Mouse (Mus musculus): ENCODE measurements at regions not wholly inside any gene's neighbourhood (a gene's known extent, or its start where the extent isn't known, plus 50 kb on each side); places are given as distances from the start of the nearest gene placed in this dataset.
A peak's percentile ranks its signal among the peaks of the same experiment; 100 is the strongest.

- Histone ChIP-seq H3K4me2 (no peak overlapping the region), H3K27me3 (no peaks in the 10 kb centered on the region), H3K4me3 (replicated peaks) (no peak overlapping the region), H3K36me3 (no peaks in the 10 kb centered on the region), H3K4me1 (peaks cover 19% of the 10 kb centered on the region), H3K9ac (no peak overlapping the region), H3K9me3 (replicated peaks) (no peaks in the 10 kb centered on the region), H3K27ac (no peak overlapping the region)
- no peak for ATAC-seq (replicated peaks; ENCODE audit: low FRiP score)
- 76% methylated on average over 10 of the region's 10 CpGs for WGBS
These were observed 269.3 kb downstream of the Foxo1 start for GRCm38 (mm10) chr3:52537362-52537911.

GRCm38 (mm10) chr3:52535411-52536021 lies 267.4 kb downstream of the Foxo1 start:
- H3K9me3 ChIP-seq (replicated peaks) = no peaks in the 10 kb centered on the region
- no peaks in the 10 kb centered on the region for H3K27me3 ChIP-seq
- no peak overlapping the region for H3K9ac ChIP-seq
- ATAC-seq (replicated peaks; ENCODE audit: low FRiP score) = peak; percentile 49; the same call in 1 of the 2 replicates
- no peak overlapping the region for H3K27ac ChIP-seq
- H3K36me3 ChIP-seq = no peaks in the 10 kb centered on the region
- peaks cover 15% of the 10 kb centered on the region for H3K4me1 ChIP-seq
- WGBS = 31% methylated on average over 7 of the region's 7 CpGs
- no peak overlapping the region for H3K4me3 ChIP-seq (replicated peaks)
- H3K4me2 ChIP-seq = no peak overlapping the region

- no peaks in the 10 kb centered on the region for H3K36me3 ChIP-seq
- H3K4me3 ChIP-seq (replicated peaks) = no peak overlapping the region
- no peaks in the 10 kb centered on the region for H3K27me3 ChIP-seq
- 26% methylated on average over 7 of the region's 7 CpGs for WGBS
- peaks cover 10% of the 10 kb centered on the region for H3K4me1 ChIP-seq
- no peak overlapping the region for H3K9ac ChIP-seq
- no peak for ATAC-seq (replicated peaks; ENCODE audit: low FRiP score)
- H3K4me2 ChIP-seq = no peak overlapping the region
- no peaks in the 10 kb centered on the region for H3K9me3 ChIP-seq (replicated peaks)
- H3K27ac ChIP-seq = no peak overlapping the region
These were observed 266.0 kb downstream of the Foxo1 start for GRCm38 (mm10) chr3:52534118-52534517.

- H3K27me3 ChIP-seq = no peaks in the 10 kb centered on the region
- H3K9ac ChIP-seq = no peak overlapping the region
- no peaks in the 10 kb centered on the region for H3K9me3 ChIP-seq (replicated peaks)
- no peak overlapping the region for H3K4me2 ChIP-seq
- peaks cover 16% of the 10 kb centered on the region for H3K4me1 ChIP-seq
- no peak overlapping the region for H3K27ac ChIP-seq
- no peak overlapping the region for H3K4me3 ChIP-seq (replicated peaks)
- WGBS = 54% methylated on average over 8 of the region's 8 CpGs
- no peaks in the 10 kb centered on the region for H3K36me3 ChIP-seq
- no peak for ATAC-seq (replicated peaks; ENCODE audit: low FRiP score)
These were observed 263.7 kb downstream of the Foxo1 start for GRCm38 (mm10) chr3:52531686-52532351.

- peaks cover 11% of the 10 kb centered on the region for H3K4me1 ChIP-seq
- no peaks in the 10 kb centered on the region for H3K9me3 ChIP-seq (replicated peaks)
- no peak overlapping the region for H3K4me2 ChIP-seq
- H3K27me3 ChIP-seq = no peaks in the 10 kb centered on the region
- no peak overlapping the region for H3K27ac ChIP-seq
- H3K9ac ChIP-seq = no peak overlapping the region
- ATAC-seq (replicated peaks; ENCODE audit: low FRiP score) = no peak
- no peaks in the 10 kb centered on the region for H3K36me3 ChIP-seq
- H3K4me3 ChIP-seq (replicated peaks) = no peak overlapping the region
- WGBS = 92% methylated on average over 7 of the region's 7 CpGs
These were observed 262.4 kb downstream of the Foxo1 start for GRCm38 (mm10) chr3:52530406-52530970.

- 77% methylated on average over 6 of the region's 6 CpGs for WGBS
- Histone ChIP-seq H3K36me3 (no peaks in the 10 kb centered on the region), H3K27me3 (no peaks in the 10 kb centered on the region), H3K4me1 (peaks cover 7% of the 10 kb centered on the region; the same call in 1 of the 2 replicates), H3K27ac (no peak overlapping the region), H3K9me3 (replicated peaks) (no peaks in the 10 kb centered on the region), H3K4me3 (replicated peaks) (no peak overlapping the region), H3K4me2 (no peak overlapping the region), H3K9ac (no peak overlapping the region)
- no peak for ATAC-seq (replicated peaks; ENCODE audit: low FRiP score)
These were observed 261.0 kb downstream of the Foxo1 start for GRCm38 (mm10) chr3:52529136-52529535.

GRCm38 (mm10) chr3:52528521-52528920 lies 260.4 kb downstream of the Foxo1 start:
- no peak overlapping the region for H3K9ac ChIP-seq
- H3K4me3 ChIP-seq (replicated peaks) = no peak overlapping the region
- no peaks in the 10 kb centered on the region for H3K27me3 ChIP-seq
- 84% methylated on average over 7 of the region's 7 CpGs for WGBS
- H3K27ac ChIP-seq = no peak overlapping the region
- no peak overlapping the region for H3K4me2 ChIP-seq
- no peak for ATAC-seq (replicated peaks; ENCODE audit: low FRiP score)
- H3K36me3 ChIP-seq = no peaks in the 10 kb centered on the region
- no peaks in the 10 kb centered on the region for H3K9me3 ChIP-seq (replicated peaks)
- H3K4me1 ChIP-seq = peaks cover 7% of the 10 kb centered on the region; the same call in 1 of the 2 replicates

GRCm38 (mm10) chr3:52527781-52528180 lies 259.6 kb downstream of the Foxo1 start:
- H3K9ac ChIP-seq = no peak overlapping the region
- no peaks in the 10 kb centered on the region for H3K27me3 ChIP-seq
- H3K4me3 ChIP-seq (replicated peaks) = no peak overlapping the region
- no peaks in the 10 kb centered on the region for H3K9me3 ChIP-seq (replicated peaks)
- no peaks in the 10 kb centered on the region for H3K36me3 ChIP-seq
- WGBS = 44% methylated on average over 3 of the region's 3 CpGs
- no peak overlapping the region for H3K4me2 ChIP-seq
- ATAC-seq (replicated peaks; ENCODE audit: low FRiP score) = no peak
- peaks cover 7% of the 10 kb centered on the region; the same call in 1 of the 2 replicates for H3K4me1 ChIP-seq
- H3K27ac ChIP-seq = no peak overlapping the region

- Histone ChIP-seq H3K4me2 (no peak overlapping the region), H3K36me3 (no peaks in the 10 kb centered on the region), H3K4me1 (peaks cover 7% of the 10 kb centered on the region; the same call in 1 of the 2 replicates), H3K9me3 (replicated peaks) (no peaks in the 10 kb centered on the region), H3K27me3 (no peaks in the 10 kb centered on the region), H3K9ac (no peak overlapping the region), H3K4me3 (replicated peaks) (no peak overlapping the region), H3K27ac (no peak overlapping the region)
- ATAC-seq (replicated peaks; ENCODE audit: low FRiP score) = no peak
- 41% methylated on average over 14 of the region's 14 CpGs for WGBS
These were observed 259.0 kb downstream of the Foxo1 start for GRCm38 (mm10) chr3:52527010-52527754.

GRCm38 (mm10) chr3:52522886-52523285 lies 254.8 kb downstream of the Foxo1 start:
- Histone ChIP-seq H3K27ac (no peak overlapping the region), H3K4me3 (replicated peaks) (no peak overlapping the region), H3K4me2 (no peak overlapping the region), H3K27me3 (no peaks in the 10 kb centered on the region), H3K9ac (no peak overlapping the region), H3K36me3 (no peaks in the 10 kb centered on the region), H3K9me3 (replicated peaks) (no peaks in the 10 kb centered on the region), H3K4me1 (peaks cover 7% of the 10 kb centered on the region; the same call in 1 of the 2 replicates)
- WGBS = 76% methylated on average over 12 of the region's 12 CpGs
- no peak for ATAC-seq (replicated peaks; ENCODE audit: low FRiP score)

- Histone ChIP-seq H3K4me1 (no peaks in the 10 kb centered on the region), H3K9me3 (replicated peaks) (no peaks in the 10 kb centered on the region), H3K4me2 (no peak overlapping the region), H3K27me3 (no peaks in the 10 kb centered on the region), H3K9ac (no peak overlapping the region), H3K27ac (no peak overlapping the region), H3K4me3 (replicated peaks) (no peak overlapping the region), H3K36me3 (no peaks in the 10 kb centered on the region)
- WGBS = 59% methylated on average over 4 of the region's 4 CpGs
- ATAC-seq (replicated peaks; ENCODE audit: low FRiP score) = no peak
These were observed 252.4 kb downstream of the Foxo1 start for GRCm38 (mm10) chr3:52520609-52520947.
